Mouse (Mus musculus) telencephalon, adult 2 months (tissue): ENCODE data around the gene Psmb3.
"Not testable (repeated sequence)": the region's sequence is repeated elsewhere in the genome, so short reads cannot be mapped to it uniquely, and the experiment has no call there.

ENCODE experiments used
- DNase-seq: peaks from one replicate; pipeline ENCODE4 v3.0.0-alpha.2; 2011; ENCODE audit warnings: low read depth, low spot score

Gene Psmb3

GRCm38 (mm10) chr11:97694921-97695711, 8.1 kb upstream of the Psmb3 start:
- DNase-seq = no peak

DNA sequence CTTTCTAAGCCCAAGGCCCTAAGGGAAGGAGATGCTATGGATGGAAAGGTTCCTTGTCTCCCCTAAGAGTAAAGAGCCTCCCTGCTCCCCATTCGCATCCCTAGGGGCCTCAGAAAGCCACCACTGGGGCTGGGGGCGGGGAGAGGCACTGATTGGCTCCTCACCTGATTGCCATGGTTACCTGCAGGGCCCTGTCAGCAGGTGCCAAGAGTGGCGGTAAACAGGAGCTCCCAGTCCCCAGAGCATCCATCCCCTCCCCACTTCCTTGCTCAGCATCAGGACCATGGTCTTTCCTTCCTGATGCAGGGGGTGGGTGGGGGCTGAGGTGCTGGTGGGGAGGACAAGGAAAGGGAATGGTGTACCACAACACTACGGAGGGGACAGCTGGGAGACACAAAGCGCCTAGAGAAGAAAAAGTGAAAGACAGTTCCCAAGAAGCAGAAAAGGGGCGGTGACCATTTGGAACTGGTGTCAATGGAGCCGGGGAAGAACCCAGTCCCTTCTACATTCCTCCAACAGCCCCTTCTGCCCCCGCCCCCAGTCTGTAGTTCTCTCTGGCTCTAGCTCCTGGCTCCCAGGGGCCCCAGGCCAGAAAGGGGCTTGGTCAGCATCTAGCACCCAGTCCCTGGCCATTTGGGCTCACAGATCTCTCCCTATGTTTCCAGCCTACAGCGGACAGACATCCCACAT, 7.3 kb upstream of the Psmb3 start:
- no peak for DNase-seq

- no peak for DNase-seq
Observed at GRCm38 (mm10) chr11:97696669-97697068, 6.5 kb upstream of the Psmb3 start.

GRCm38 (mm10) chr11:97697199-97697890, 5.9 kb upstream of the Psmb3 start:
- no peak for DNase-seq

- DNase-seq = no peak
Observed at GRCm38 (mm10) chr11:97697891-97698529, 5.2 kb upstream of the Psmb3 start.

DNA sequence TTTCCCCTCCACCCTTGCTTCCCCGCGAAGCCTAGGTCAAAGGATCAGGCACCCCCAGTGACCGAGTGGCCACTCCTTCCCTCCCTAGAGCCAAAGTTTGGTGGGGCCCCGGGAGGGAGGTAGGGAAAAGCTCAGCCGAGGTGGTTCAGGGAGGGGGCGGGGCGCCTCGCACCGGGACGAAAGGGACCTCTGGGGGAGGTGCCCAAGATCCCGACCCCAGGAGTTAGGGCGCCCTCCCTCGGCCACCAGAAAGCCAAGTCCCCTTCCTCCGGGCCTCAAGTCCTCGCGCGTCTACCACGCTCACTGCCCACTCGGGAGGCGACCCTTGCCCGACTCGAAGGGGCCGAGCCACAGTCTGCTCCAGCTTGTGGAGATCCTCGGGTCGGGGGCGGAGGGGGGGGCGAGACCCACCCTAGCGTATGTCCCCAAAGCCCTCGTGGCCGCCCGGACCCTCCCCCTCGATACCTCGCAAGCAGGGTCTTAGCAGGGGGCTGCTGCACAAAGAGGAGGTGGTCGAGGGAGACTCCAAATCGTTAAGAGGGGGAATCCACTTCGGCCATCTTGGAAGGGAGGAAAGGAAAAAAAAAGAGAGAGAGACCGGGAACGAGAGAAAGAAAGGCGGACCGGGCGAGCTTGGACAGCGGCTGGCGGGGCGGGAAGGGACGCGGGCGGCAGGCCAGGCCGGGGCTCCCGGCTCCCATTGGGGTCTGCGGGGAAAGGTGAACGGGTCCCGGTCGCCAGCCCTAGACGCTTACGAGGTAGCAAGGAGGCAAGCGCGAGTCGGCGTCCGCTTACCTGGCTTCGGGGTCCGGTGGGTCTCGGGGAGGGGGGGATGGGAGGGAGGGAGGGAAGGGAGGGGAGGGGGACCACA, 4.2 kb upstream of the Psmb3 start:
- no peak for DNase-seq

- peak; percentile 82 for DNase-seq
Observed at GRCm38 (mm10) chr11:97699626-97700002, 3.6 kb upstream of the Psmb3 start.

- DNase-seq = no peak
Observed at GRCm38 (mm10) chr11:97700003-97700745, 3.0 kb upstream of the Psmb3 start, which contains the start of gene Pcgf2. Pcgf2 (minus strand) TSS chr11:97700497.

- no peak for DNase-seq
Observed at GRCm38 (mm10) chr11:97700746-97701580, 2.2 kb upstream of the Psmb3 start.

- DNase-seq = no peak
Observed at GRCm38 (mm10) chr11:97701581-97702392, 1.4 kb upstream of the Psmb3 start.

DNA sequence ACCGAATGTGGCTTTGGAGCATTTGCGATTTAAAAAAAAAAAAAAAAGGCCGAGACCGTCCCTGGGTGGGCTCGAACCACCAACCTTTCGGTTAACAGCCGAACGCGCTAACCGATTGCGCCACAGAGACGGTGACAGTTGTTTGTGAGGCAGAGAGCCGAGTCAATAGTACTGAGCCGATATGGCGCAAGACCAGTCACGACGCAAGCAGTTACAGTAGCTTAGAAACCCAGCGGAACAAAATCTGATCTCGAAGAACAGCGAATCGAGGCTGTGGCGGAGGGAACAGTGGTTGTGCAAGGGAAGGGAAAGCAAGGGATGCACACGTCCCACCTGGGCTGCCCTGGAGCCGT, 830 bp upstream of the Psmb3 start:
- DNase-seq = peak; percentile 80

DNA sequence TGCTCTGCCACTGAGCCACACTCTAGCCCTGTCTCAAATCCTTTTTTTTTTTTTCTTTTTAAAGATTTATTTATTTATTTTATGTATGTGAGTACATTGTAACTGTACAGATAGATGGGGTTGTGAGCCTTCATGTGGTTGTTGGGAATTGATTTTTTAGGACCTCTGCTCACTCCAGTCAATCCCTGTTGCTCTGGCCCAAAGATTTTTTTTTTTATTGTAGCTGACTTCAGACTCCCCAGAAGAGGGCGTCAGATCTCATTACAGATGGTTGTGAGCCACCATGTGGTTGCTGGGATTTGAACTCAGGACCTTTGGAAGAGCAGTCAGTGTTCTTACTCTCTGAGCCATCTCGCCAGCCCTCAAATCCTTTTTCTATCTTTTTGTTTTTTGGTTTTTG, 6.9 kb downstream of the Psmb3 start:
- DNase-seq = not testable (repeated sequence)

GRCm38 (mm10) chr11:97711200-97711900, 8.2 kb downstream of the Psmb3 start:
- DNase-seq = no peak

GRCm38 (mm10) chr11:97712286-97712685, 9.1 kb downstream of the Psmb3 start:
- no peak for DNase-seq

DNA sequence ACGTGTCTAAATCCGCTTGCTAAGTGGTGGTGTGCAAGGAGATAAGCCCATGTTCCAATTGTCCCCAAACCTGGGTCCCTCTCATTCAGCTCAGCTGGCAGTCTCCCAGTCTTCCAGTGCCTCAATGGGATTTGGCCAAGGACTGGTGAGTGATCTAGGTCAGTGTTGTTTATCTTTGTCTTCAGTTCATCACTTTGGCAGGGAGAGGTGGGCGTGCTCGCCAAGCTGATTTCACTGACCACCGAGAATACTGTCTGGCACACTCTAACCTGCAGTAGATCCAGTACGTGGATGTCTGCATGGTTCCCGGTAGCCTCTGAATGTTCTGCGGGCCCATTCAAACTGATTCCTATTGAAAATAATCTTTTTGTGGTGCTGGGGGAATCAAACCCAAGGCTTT, 10.7 kb downstream of the Psmb3 start:
- DNase-seq = no peak

DNA sequence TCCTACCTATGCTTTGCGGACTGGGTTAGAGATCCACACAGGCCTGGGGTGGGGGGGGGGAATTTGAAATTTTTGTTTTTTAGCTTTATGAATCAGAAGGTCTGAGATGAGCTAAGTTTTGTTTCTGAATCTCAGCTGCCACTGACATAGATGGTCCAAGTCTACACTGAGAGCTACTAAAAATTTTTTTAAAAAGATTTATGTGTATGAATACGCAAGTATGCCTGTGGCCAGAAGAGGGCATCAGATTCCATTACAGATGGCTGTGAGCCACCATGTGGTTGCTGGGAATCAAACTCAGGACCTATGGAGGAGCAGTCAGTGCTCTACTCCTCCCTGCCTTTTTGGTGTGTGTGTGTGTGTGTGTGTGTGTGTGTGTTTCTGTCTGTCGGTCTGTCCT, 11.2 kb downstream of the Psmb3 start:
- DNase-seq = no peak

DNA sequence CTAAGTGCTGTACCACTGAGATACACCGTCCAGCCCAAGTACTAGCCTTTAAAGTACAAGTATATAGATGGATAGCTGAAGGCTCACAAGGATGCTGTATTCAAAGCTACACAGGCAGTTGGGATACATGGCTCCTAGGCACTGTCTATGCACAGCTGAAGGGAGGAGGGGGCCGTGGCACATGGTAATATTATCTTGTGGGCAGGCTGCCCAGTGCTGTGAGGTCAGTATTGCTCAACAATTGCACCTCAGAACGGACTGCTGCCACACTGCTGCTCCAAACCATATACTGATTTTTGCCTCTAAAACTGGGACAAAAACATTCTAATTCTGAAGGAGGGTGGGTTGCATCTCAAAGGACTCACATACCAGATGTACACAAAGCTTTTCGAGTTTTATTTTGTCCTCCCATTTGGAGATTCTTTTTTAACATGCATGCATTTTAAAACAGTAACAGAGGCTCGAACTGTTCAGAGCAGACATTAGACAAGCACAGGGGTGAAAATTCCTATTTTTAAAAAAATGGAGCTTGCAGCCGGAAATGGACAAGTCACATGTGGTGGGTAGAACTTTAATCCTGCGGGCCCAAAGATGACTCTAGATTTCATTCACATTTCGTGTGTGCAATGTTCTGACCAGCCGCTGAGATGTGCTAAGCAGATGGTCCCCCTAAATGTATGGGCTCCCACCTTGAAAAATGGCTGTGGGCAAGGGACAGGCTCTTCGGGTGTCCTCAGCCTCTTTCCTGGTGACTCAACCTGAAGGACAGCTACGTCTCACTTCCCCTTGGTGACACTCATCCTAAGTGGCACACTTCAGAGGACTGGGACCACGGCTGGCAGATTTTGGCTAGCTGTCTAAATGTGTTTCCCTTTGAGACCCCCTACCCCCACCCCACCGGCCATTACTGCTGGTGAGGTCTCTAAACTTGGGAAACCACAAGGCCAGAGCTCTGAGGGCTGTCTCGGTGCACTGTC, 11.9 kb downstream of the Psmb3 start:
- DNase-seq = peak; percentile 65
